Mouse (Mus musculus): ENCODE measurements around the gene Slc2a3.
"Not testable (repeated sequence)": the region's sequence is repeated elsewhere in the genome, so short reads cannot be mapped to it uniquely, and the experiment has no call there.

Gene Slc2a3

DNA sequence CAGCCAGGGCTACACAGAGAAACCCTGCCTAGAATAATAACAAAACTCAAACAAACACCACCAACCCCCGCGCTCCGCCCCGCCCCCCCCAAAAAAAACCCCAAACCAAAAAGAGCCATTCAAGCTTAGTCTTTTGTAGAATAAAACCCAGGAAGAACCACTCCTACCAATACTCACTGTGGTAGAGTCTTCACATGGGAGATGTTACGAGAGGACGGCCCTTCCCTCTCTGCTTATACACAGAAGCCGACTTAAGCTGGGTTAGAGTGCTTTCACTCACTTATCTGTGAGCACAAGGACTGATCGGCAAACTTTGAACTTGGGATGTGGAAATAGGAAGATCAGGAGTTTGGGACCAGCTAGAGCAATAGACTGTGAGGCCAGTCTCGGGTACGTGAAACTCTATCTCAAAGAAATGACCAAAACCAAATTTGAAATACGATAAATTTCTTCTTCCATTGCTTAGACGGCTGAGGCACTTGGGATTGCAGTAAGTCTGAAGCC, 95.1 kb downstream of the Slc2a3 start:
- no peak for DNase-seq

DNA sequence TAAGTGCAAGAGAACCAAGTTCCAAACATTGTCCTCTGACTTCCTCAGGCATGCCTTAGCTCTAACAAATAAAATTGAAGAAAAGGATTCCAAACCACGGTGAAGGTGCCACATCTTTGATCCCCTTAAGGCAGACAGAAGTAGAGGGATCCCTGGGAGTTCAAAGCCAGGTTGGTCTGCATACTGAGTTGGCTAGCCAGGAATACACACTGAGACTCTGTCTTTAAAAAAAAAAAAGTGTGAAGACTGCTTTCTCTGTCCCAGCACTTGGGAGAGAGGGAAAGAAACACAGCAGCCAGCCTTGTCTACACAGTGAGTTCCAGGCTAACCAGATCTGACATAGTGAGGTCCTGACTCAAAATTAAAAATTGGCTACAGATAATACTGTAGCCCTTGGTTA, 97.7 kb downstream of the Slc2a3 start:
- DNase-seq, result no peak

GRCm38 (mm10) chr6:122703251-122703650, 98.2 kb downstream of the Slc2a3 start:
- DNase-seq, result no peak

- peak; percentile 7 to 11 for DNase-seq
Observed at GRCm38 (mm10) chr6:122702480-122703124, 98.8 kb downstream of the Slc2a3 start.

GRCm38 (mm10) chr6:122701816-122702215, 99.6 kb downstream of the Slc2a3 start:
- no peak for DNase-seq

DNA sequence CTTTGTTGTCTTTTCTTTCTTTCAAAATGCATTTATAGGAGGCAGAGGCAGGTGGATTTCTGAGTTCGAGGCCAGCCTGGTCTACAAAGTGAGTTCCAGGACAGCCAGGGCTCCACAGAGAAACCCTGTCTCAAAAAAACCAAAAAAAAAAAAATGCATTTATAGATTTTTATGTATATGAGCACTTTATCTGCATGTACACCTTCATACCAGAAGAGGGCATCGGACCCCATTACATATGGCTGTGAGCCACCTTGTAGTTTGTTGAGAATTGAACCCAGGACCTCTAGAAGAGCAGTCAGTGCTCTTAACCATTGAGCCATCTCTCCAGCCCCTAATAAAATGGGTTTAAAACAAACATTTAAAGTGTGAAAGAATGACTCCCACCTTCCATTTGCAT, 101.8 kb downstream of the Slc2a3 start:
- DNase-seq, result not testable (repeated sequence)

DNA sequence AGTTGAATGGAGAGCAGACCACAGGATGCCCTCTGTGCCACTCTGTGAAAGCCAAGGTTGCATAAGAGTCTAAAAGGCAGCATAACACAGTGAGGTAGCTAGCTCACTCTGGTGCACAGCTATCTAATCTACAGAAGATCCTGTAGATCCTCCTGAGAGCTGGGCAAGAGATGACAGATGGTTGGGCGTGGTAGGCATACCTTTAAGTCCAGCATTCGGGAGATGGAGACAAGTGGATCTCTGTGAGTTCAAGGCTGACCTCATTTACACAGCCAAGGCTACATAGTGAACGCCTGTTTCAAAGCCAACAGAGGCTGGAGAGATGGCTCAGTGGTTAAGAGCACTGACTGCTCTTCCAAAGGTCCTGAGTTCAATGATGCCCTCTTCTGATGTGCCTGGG, 106.0 kb downstream of the Slc2a3 start:
- no peak for DNase-seq

- DNase-seq, result no peak
Observed at GRCm38 (mm10) chr6:122690082-122690481, 111.4 kb downstream of the Slc2a3 start.

DNA sequence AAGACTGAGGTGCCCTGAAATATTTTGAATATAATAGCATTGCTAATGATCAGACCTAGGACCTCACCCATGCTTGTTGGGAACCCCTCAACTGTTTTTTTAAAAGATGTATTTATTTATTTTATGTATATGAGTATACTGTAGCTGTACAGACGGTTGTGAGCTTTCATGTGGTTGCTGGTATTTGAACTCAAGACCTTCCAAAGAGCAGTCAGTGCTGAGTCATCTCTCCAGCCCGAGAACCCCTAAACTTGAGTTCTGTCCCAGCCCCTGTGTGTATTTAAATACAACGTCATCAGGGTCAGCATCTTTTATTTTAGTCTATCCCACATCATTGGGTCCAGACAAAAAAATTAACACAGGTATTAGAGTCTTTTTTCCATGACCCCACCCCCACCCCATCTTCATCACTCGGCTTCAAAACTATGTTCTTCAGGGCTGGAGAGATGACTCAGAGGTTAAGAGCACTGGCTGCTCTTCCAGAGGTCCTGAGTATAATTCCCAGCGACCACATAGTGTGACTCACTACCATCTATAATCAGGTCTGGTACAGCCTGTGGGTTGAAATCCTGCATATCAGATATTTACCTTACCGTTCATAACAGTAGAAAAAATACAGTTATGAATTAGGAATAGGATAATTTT, 111.9 kb downstream of the Slc2a3 start:
- no peak for DNase-seq

- no peak for DNase-seq
Observed at GRCm38 (mm10) chr6:122686709-122687108, 114.7 kb downstream of the Slc2a3 start.

GRCm38 (mm10) chr6:122682646-122683045, 118.8 kb downstream of the Slc2a3 start:
- DNase-seq, result no peak
